ENCODE assay signal across 17 mouse cellular contexts in the genomic region with DNA sequence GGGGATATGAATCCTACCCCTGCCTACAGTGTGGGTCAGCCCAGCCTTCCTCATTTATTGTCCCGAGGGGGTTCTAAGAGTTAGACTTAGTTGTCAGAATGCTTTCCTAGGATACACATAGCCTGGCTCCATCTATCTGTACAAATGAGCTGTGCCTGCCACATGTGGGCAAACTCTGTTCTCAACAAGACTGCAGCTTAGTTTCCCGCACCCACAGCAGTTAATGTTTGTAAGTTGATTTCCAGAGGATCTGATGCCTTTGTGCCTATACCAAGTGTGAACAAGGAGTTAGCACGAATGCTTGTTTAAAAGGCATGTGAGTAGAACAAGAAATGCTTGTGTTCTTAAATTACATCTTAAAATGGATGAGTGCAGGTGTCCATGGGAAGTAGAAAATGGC.
"Had no signal": no experiment of that assay in that cellular context is flagged by ENCODE, and none has a peak within 500 bp of the region (broad histone marks: within the 10 kb centered on the region; RNA-seq: fewer than 3 reads in every experiment).

No protein-coding gene starts in this region.

- H3K4me2 ChIP-seq: kidney, embryonic 15.5 days; liver, embryonic 13.5 days; neural tube, embryonic 12.5 days; neural tube, embryonic 15.5 days had no signal

- H3K9me3 ChIP-seq: kidney, embryonic 15.5 days; liver, embryonic 13.5 days; neural tube, embryonic 12.5 days; neural tube, embryonic 15.5 days had no signal

- DNase-seq: kidney, adult 11 months; kidney, adult 8-10 months; kidney, postnatal 10 days; kidney, postnatal 36 days; layer of hippocampus, postnatal 36 days; liver, embryonic 13.5 days; lung, adult 2 months; lung, postnatal 14 days; midbrain, embryonic 14.5 days; retina, postnatal 1 day; right cerebral cortex, postnatal 25 days; spleen, adult 18-20 months; thymus, postnatal 36 days had no signal

- H3K27ac ChIP-seq: kidney, embryonic 15.5 days; left cerebral cortex, adult 2 months; liver, embryonic 13.5 days; neural tube, embryonic 12.5 days; neural tube, embryonic 15.5 days had no signal

- H3K9ac ChIP-seq: kidney, embryonic 15.5 days; liver, embryonic 13.5 days; neural tube, embryonic 12.5 days; neural tube, embryonic 15.5 days had no signal

- H3K27me3 ChIP-seq: kidney, embryonic 15.5 days; liver, embryonic 13.5 days; neural tube, embryonic 12.5 days; neural tube, embryonic 15.5 days had no signal

- H3K4me3 ChIP-seq: kidney, embryonic 15.5 days; left cerebral cortex, adult 2 months; liver, embryonic 13.5 days; neural tube, embryonic 12.5 days; neural tube, embryonic 15.5 days had no signal

- H3K4me1 ChIP-seq: neural tube, embryonic 12.5 days had no signal
